Comparison of ENCODE assay signal across 20 mouse cellular contexts in the genomic region with DNA sequence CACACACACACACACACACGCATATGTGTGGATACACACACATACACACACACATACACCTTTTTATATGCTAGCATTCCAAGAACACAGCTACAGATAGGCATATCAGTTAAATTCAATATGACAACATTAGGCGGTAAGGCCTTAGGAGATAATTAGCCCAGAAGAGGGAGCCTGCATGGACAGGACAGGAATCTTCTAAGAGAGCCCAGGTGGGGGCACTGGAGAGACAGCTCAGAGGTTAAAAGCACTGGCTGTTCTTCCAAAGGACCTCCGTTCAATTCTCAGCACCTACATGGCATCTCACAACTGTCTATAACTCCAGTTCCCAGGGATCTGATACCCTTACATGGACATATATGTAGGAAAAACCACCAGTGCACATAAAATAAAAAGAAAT.
DNase-seq lines count a peak whose midpoint lies in the region; ATAC-seq and TF ChIP-seq lines count a peak whose summit lies in the region.
"Had no signal": no experiment of that assay in that cellular context is flagged by ENCODE, and none has a peak within 500 bp of the region (broad histone marks: within the 10 kb centered on the region; RNA-seq: fewer than 3 reads in every experiment).

No protein-coding gene starts in this region.

- H3K79me2 ChIP-seq in CH12.LX (replicated peaks; ENCODE audit: control insufficient read depth, extremely low read depth, insufficient read depth, poor library complexity, severe bottlenecking), result no peaks in the 10 kb centered on the region

- H3K9ac ChIP-seq in kidney, embryonic 16.5 days (replicated peaks; ENCODE audit: low read length), result no peak overlapping the region
- no peak overlapping the region for H3K9ac ChIP-seq in CH12.LX (ENCODE audit: insufficient read depth, low read depth)
- H3K9ac ChIP-seq: forebrain, embryonic 12.5 days; heart, embryonic 13.5 days; liver, embryonic 15.5 days; midbrain, embryonic 12.5 days; neural tube, embryonic 15.5 days; stomach, embryonic 15.5 days had no signal

- 95% methylated on average over 3 of the region's 3 CpGs for WGBS in kidney, adult 2 months
- WGBS in kidney, embryonic 16.5 days, result 89% methylated on average over 3 of the region's 3 CpGs
- 87% methylated on average over 3 of the region's 3 CpGs for WGBS in midbrain, embryonic 10.5 days

- dilution Hi-C loops in CH12.LX (cut with MboI; ENCODE audit: extremely low pct_ligation_motif_present, extremely low pct_unique_long_range_greater_than_20kb, low sequenced_read_pairs), result no loop called here

- no peak overlapping the region for H3K4me2 ChIP-seq in kidney, embryonic 16.5 days (replicated peaks; ENCODE audit: low read depth, low read length)
- no peak overlapping the region for H3K4me2 ChIP-seq in CH12.LX (ENCODE audit: insufficient read depth, low read depth, poor library complexity, severe bottlenecking)
- H3K4me2 ChIP-seq: forebrain, embryonic 12.5 days; heart, embryonic 13.5 days; liver, embryonic 15.5 days; midbrain, embryonic 12.5 days; neural tube, embryonic 15.5 days; stomach, embryonic 15.5 days had no signal

- no peak overlapping the region for H3K4me3 ChIP-seq in kidney, adult 2 months (ENCODE audit: insufficient read depth, low read depth, low read length)
- no peak overlapping the region for H3K4me3 ChIP-seq in kidney, embryonic 16.5 days (ENCODE audit: low read length)
- H3K4me3 ChIP-seq in CH12.LX (replicated peaks in 1 of 3; ENCODE audit: low read depth in 2 of 3, low read length in 2 of 3, poor library complexity in 1 of 3), result no peak overlapping the region
- H3K4me3 ChIP-seq in midbrain, embryonic 10.5 days, result no peak overlapping the region
- H3K4me3 ChIP-seq: forebrain, embryonic 12.5 days; heart, embryonic 13.5 days; liver, embryonic 15.5 days; midbrain, embryonic 12.5 days; myocyte; neural tube, embryonic 15.5 days; stomach, embryonic 15.5 days had no signal

- no peak for DNase-seq in kidney, adult 2 months
- DNase-seq in 3T3-L1 (ENCODE audit: low read depth, low spot score) (peak; percentile 36), CH12.LX (ENCODE audit: extremely low read depth) (peak; percentile 40), adipocyte (ENCODE audit: low spot score) (peak; percentile 25)
- no peak for DNase-seq in embryo, embryonic 10.5 days (ENCODE audit: low spot score)
- DNase-seq in midbrain, embryonic 10.5 days (ENCODE audit: low spot score), result no peak
- DNase-seq: cerebellum, postnatal 10 days; heart, postnatal 4 days; kidney, adult 9 months; lung, postnatal 4 days had no signal

- H3K36me3 ChIP-seq in kidney, adult 2 months (ENCODE audit: control insufficient read depth, insufficient read depth, low read length), result no peaks in the 10 kb centered on the region
- H3K36me3 ChIP-seq in kidney, embryonic 16.5 days (ENCODE audit: insufficient read depth, low read length), result 0 out of 2 replicates have a peak, but pooled peaks cover 4% of the 10 kb centered on the region
- H3K36me3 ChIP-seq in CH12.LX (replicated peaks in 1 of 2; ENCODE audit: control insufficient read depth in 1 of 2, insufficient read depth in 1 of 2, low read length in 1 of 2), result peaks cover 0 to 55% of the 10 kb centered on the region in 2 experiments
- peaks cover 7% of the 10 kb centered on the region for H3K36me3 ChIP-seq in midbrain, embryonic 10.5 days
- H3K36me3 ChIP-seq: midbrain, embryonic 12.5 days; neural tube, embryonic 15.5 days had no signal

- no peak for ATAC-seq in kidney, embryonic 16.5 days (ENCODE audit: low FRiP score, low TSS enrichment)
- ATAC-seq in cerebellum, adult (ENCODE audit: insufficient number of reproducible peaks, low FRiP score, low TSS enrichment), result no peak
- ATAC-seq: CD4-positive, CD25-positive, alpha-beta regulatory T cell, adult 4 months had no signal

- H3K27me3 ChIP-seq in kidney, adult 2 months (replicated peaks; ENCODE audit: control insufficient read depth, insufficient read depth, low read length), result no peaks in the 10 kb centered on the region
- no peaks in the 10 kb centered on the region for H3K27me3 ChIP-seq in kidney, embryonic 16.5 days (ENCODE audit: insufficient read depth, low read length)
- H3K27me3 ChIP-seq in CH12.LX (replicated peaks), result no peaks in the 10 kb centered on the region
- H3K27me3 ChIP-seq in midbrain, embryonic 10.5 days (ENCODE audit: low read depth, poor library complexity, severe bottlenecking), result no peaks in the 10 kb centered on the region
- H3K27me3 ChIP-seq: forebrain, embryonic 12.5 days; heart, embryonic 13.5 days; liver, embryonic 15.5 days; midbrain, embryonic 12.5 days; neural tube, embryonic 15.5 days; stomach, embryonic 15.5 days had no signal

- peak; percentile 59 for TF ChIP-seq RAD21 in CH12.LX (IDR thresholded peaks at IDR 0.05; ENCODE audit: low read depth, low read length)

- no peak overlapping the region for H3K27ac ChIP-seq in kidney, adult 2 months (ENCODE audit: insufficient read depth, low read depth, low read length)
- H3K27ac ChIP-seq in kidney, embryonic 16.5 days (ENCODE audit: low read length), result no peak overlapping the region
- H3K27ac ChIP-seq in CH12.LX (ENCODE audit: insufficient read depth, low read depth), result no peak overlapping the region
- H3K27ac ChIP-seq in midbrain, embryonic 10.5 days (replicated peaks), result no peak overlapping the region
- H3K27ac ChIP-seq: forebrain, embryonic 12.5 days; heart, embryonic 13.5 days; liver, embryonic 15.5 days; midbrain, embryonic 12.5 days; neural tube, embryonic 15.5 days; stomach, embryonic 15.5 days had no signal

- no peaks in the 10 kb centered on the region for H3K9me3 ChIP-seq in kidney, embryonic 16.5 days (ENCODE audit: low read length)
- no peaks in the 10 kb centered on the region for H3K9me3 ChIP-seq in CH12.LX (replicated peaks; ENCODE audit: low read length)
- no peaks in the 10 kb centered on the region for H3K9me3 ChIP-seq in midbrain, embryonic 10.5 days (replicated peaks)
- H3K9me3 ChIP-seq: forebrain, embryonic 12.5 days; heart, embryonic 13.5 days; liver, embryonic 15.5 days; midbrain, embryonic 12.5 days; neural tube, embryonic 15.5 days; stomach, embryonic 15.5 days had no signal

- in situ Hi-C loops in CH12.LX (cut with MboI; ENCODE audit: low pct_ligation_motif_present, low pct_unique_long_range_greater_than_20kb, low sequenced_read_pairs), result loop anchor here (5.0 to 25.0 kb wide), 2 partner anchors 141 to 501 kb away; a partner anchor contains a TSS

- no peak for TF ChIP-seq POLR2A in kidney, adult 2 months (IDR thresholded peaks at IDR 0.05; ENCODE audit: low read depth, low read length)
- no peak for TF ChIP-seq POLR2A in CH12.LX (IDR thresholded peaks at IDR 0.05; ENCODE audit: low read depth, low read length)

- no peak for TF ChIP-seq EP300 in CH12.LX (IDR thresholded peaks at IDR 0.05; ENCODE audit: low read length)

- peak; percentile 9; the same call in 1 of the 2 replicates for TF ChIP-seq CTCF in kidney, adult 2 months (conservative IDR thresholded peaks at IDR 0.05; ENCODE audit: insufficient read depth, insufficient read length, low read depth, low read length)
- peak in 1 of 2 experiments; percentile 82; a peak in 2 of 4 replicates for TF ChIP-seq CTCF in CH12.LX (conservative IDR thresholded peaks at IDR 0.05 in 1 of 2, IDR thresholded peaks at IDR 0.05 in 1 of 2; ENCODE audit: low read depth in 2 of 2, low read length in 2 of 2)

- no peaks in the 10 kb centered on the region for H3K4me1 ChIP-seq in kidney, adult 2 months (ENCODE audit: control insufficient read depth, insufficient read depth, low read length)
- H3K4me1 ChIP-seq in kidney, embryonic 16.5 days (ENCODE audit: insufficient read depth, low read length), result peaks cover 20% of the 10 kb centered on the region; the same call in 1 of the 2 replicates
- H3K4me1 ChIP-seq in CH12.LX (ENCODE audit: control insufficient read depth in 1 of 2, insufficient read depth in 2 of 2), result peaks cover 7 to 24% of the 10 kb centered on the region in 2 experiments; a peak in 3 of 4 replicates
- H3K4me1 ChIP-seq in midbrain, embryonic 10.5 days, result peaks cover 32% of the 10 kb centered on the region

TF ChIP-seq in CH12.LX, 34 proteins besides CTCF, POLR2A, EP300 and RAD21:
- TF ChIP-seq SMC3 (IDR thresholded peaks at IDR 0.05; ENCODE audit: low read depth, low read length) (peak; percentile 63), MXI1 (IDR thresholded peaks at IDR 0.05; ENCODE audit: low read depth, low read length) (no peak), NRF1 (IDR thresholded peaks at IDR 0.05; ENCODE audit: low read depth, low read length) (no peak)

Comparison
In these comparisons a context has a peak if more than half of its experiments do, and no peak if none do; other contexts are left out.
1. DNase-seq: peak in 3T3-L1 (single experiment), CH12.LX (single experiment) and adipocyte (single experiment); none in kidney, adult 2 months (single experiment), embryo, embryonic 10.5 days (single experiment) and midbrain, embryonic 10.5 days (single experiment).